Mouse (Mus musculus): ENCODE data around the gene Glipr2. TPM values are rescaled to one million over a fixed set of nuclear protein-coding genes. Genes with fewer than 3 reads are reported as not detected.

The Glipr2 gene
- total and polyA plus RNA-seq, 2 experiments, result 0.83 to 1.2 TPM

DNA sequence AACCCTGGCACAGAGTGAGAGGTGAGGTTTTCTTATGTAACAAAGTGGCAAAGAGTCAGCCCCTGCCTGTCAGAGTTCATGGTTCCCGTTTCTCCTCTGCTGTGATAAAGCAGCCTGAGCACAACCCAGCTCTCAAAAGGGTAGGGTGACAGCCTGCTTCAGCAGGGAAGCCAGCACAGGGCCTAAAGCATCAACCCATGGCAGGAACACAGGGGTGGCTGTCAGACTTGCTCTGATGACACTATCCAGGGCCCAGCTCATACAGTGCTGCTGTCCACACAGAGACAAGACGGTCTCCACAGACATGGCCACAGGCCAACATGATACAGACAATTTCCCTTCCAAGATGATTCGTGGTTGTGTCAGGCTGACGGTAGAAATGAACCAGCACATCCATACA, 25.3 kb upstream of the Glipr2 start:
- TF ChIP-seq POLR2A (IDR thresholded peaks at IDR 0.05; ENCODE audit: extremely low read depth, insufficient read depth, low read length) (no peak), CTCF (IDR thresholded peaks at IDR 0.05; ENCODE audit: low read depth, low read length) (no peak)
- Histone ChIP-seq H3K4me1 (ENCODE audit: control insufficient read depth, insufficient read depth, low read length) (peaks cover 3% of the 10 kb centered on the region; the same call in 1 of the 2 replicates), H3K79me2 (ENCODE audit: control insufficient read depth, insufficient read depth, low read length) (no peaks in the 10 kb centered on the region), H3K9ac (ENCODE audit: low read depth, low read length) (no peak overlapping the region), H3K36me3 (ENCODE audit: control insufficient read depth, insufficient read depth, low read length) (no peaks in the 10 kb centered on the region; the same call in 1 of the 2 replicates), H3K4me3 (ENCODE audit: insufficient read depth, low read depth, low read length) (no peak overlapping the region), H3K27ac (replicated peaks; ENCODE audit: insufficient read depth, low read depth, low read length) (no peak overlapping the region), H3K27me3 (ENCODE audit: control insufficient read depth, insufficient read depth, low read length) (no peaks in the 10 kb centered on the region)
- peak; percentile 22 for DNase-seq (ENCODE audit: extremely low read depth, low read depth, low spot score)
- 56% methylated on average over 4 of the region's 4 CpGs for whole genome bisulfite sequencing

DNA sequence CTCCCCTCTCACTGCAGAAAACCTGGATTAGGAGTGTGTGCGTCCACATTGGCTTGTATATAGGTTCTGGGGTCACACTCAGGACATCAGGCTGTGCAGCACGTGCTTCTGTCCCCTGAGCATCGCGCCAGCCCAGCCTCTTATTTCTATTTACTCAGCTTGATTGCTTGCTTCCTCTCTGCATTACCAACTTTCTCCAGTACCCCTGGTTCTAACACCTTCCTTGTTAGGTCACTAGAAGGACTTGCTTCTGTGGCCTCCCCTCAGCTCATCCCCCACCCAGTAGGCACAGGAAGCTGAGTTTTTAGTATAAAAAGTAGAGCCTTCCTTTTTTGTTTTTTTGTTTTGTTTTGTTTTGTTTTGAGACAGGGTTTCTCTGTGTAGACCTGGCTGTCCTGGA, 21.0 kb upstream of the Glipr2 start:
- TF ChIP-seq POLR2A (IDR thresholded peaks at IDR 0.05; ENCODE audit: extremely low read depth, insufficient read depth, low read length) (no peak), CTCF (IDR thresholded peaks at IDR 0.05; ENCODE audit: low read depth, low read length) (no peak)

DNA sequence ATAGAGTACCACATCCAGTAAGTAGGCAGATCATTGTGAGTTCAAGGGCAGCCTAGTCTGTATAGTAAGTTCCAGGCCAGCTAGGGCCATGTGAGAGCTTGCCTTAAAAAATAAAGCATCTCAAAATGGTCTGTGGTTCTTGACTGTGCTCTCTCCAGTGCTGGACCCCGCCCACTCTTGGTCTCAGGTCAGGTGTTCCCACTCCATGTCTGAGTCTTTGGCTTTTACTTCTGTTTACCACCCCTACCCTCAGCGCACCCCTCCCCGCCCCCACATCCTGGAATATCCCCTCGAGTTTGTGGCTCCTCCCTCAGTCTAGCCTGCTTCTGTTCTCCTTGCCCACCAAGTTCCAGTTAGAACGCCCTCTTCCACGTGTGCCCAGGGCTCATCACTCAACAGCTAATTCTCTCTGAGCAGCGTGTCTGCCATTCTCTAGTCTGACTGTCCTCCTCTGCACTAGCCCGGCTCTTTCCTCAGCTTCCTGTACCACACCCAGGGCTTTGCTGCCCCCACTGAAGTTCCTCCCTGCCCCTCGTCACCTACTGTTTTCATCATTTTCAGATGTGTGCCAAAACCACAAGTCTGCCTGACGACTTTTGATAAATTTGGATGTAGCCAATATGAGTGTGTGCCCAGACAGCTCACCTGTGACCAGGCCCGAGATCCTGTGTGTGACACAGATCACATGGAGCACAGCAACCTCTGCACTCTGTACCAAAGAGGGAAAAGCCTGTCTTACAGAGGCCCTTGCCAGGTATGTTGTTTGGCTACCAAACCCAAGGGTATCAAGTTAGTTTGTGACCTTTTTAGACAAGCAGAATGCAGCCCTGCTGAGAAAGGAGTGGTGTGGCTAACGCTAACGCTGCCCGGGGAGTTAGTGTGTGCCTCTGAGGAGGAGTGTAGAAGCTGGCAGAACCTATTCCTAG, 20.2 kb upstream of the Glipr2 start:
- peaks cover 2% of the 10 kb centered on the region; the same call in 1 of the 2 replicates for H3K4me1 ChIP-seq (ENCODE audit: control insufficient read depth, insufficient read depth, low read length)
- H3K79me2 ChIP-seq (ENCODE audit: control insufficient read depth, insufficient read depth, low read length), result no peaks in the 10 kb centered on the region
- DNase-seq (ENCODE audit: extremely low read depth, low read depth, low spot score), result no peak
- no peak overlapping the region for H3K4me3 ChIP-seq (ENCODE audit: insufficient read depth, low read depth, low read length)
- no peak overlapping the region for H3K9ac ChIP-seq (ENCODE audit: low read depth, low read length)
- H3K27ac ChIP-seq (replicated peaks; ENCODE audit: insufficient read depth, low read depth, low read length), result no peak overlapping the region
- H3K27me3 ChIP-seq (ENCODE audit: control insufficient read depth, insufficient read depth, low read length), result no peaks in the 10 kb centered on the region
- TF ChIP-seq CTCF (IDR thresholded peaks at IDR 0.05; ENCODE audit: low read depth, low read length) (no peak), POLR2A (IDR thresholded peaks at IDR 0.05; ENCODE audit: extremely low read depth, insufficient read depth, low read length) (no peak)
- H3K36me3 ChIP-seq (ENCODE audit: control insufficient read depth, insufficient read depth, low read length), result no peaks in the 10 kb centered on the region
- 83% methylated on average over 14 of the region's 14 CpGs for WGBS

More for the DNA sequence above, 21.0 kb upstream of the Glipr2 start:
- DNase-seq (ENCODE audit: extremely low read depth, low read depth, low spot score), result no peak
- Histone ChIP-seq H3K27ac (replicated peaks; ENCODE audit: insufficient read depth, low read depth, low read length) (no peak overlapping the region), H3K27me3 (ENCODE audit: control insufficient read depth, insufficient read depth, low read length) (no peaks in the 10 kb centered on the region), H3K36me3 (ENCODE audit: control insufficient read depth, insufficient read depth, low read length) (no peaks in the 10 kb centered on the region), H3K79me2 (ENCODE audit: control insufficient read depth, insufficient read depth, low read length) (no peaks in the 10 kb centered on the region), H3K4me1 (ENCODE audit: control insufficient read depth, insufficient read depth, low read length) (peaks cover 3% of the 10 kb centered on the region; the same call in 1 of the 2 replicates), H3K9ac (ENCODE audit: low read depth, low read length) (no peak overlapping the region), H3K4me3 (ENCODE audit: insufficient read depth, low read depth, low read length) (no peak overlapping the region)
- 88% methylated on average over 4 of the region's 4 CpGs for WGBS

DNA sequence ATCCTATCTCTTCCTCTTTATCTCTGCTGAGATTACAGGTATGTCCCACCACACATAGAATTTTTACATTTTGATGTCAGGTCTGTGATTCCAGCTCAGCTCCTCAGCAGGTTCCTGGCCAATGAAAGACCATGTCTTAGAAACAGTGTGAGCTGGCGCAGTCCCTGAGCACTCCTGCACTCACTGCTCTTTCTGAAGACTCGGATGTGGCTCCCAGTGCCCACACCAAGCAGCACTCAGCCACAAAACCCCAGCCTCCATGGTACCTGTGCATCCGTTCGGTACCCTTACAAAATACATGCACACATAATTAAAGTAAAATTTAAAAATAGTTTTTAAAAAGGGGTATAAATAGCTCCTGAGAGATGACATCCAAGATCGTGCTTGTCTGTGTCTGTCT, 15.9 kb upstream of the Glipr2 start:
- DNase-seq (ENCODE audit: extremely low read depth, low read depth, low spot score), result no peak
- H3K27me3 ChIP-seq (ENCODE audit: control insufficient read depth, insufficient read depth, low read length), result no peaks in the 10 kb centered on the region
- no peak overlapping the region for H3K9ac ChIP-seq (ENCODE audit: low read depth, low read length)
- 92% methylated on average over 5 of the region's 5 CpGs for WGBS
- no peak overlapping the region for H3K4me3 ChIP-seq (ENCODE audit: insufficient read depth, low read depth, low read length)
- no peak overlapping the region for H3K27ac ChIP-seq (replicated peaks; ENCODE audit: insufficient read depth, low read depth, low read length)
- no peak for TF ChIP-seq POLR2A (IDR thresholded peaks at IDR 0.05; ENCODE audit: extremely low read depth, insufficient read depth, low read length)
- TF ChIP-seq CTCF (IDR thresholded peaks at IDR 0.05; ENCODE audit: low read depth, low read length), result no peak
- H3K79me2 ChIP-seq (ENCODE audit: control insufficient read depth, insufficient read depth, low read length), result no peaks in the 10 kb centered on the region
- H3K36me3 ChIP-seq (ENCODE audit: control insufficient read depth, insufficient read depth, low read length), result no peaks in the 10 kb centered on the region
- H3K4me1 ChIP-seq (ENCODE audit: control insufficient read depth, insufficient read depth, low read length), result no peaks in the 10 kb centered on the region

DNA sequence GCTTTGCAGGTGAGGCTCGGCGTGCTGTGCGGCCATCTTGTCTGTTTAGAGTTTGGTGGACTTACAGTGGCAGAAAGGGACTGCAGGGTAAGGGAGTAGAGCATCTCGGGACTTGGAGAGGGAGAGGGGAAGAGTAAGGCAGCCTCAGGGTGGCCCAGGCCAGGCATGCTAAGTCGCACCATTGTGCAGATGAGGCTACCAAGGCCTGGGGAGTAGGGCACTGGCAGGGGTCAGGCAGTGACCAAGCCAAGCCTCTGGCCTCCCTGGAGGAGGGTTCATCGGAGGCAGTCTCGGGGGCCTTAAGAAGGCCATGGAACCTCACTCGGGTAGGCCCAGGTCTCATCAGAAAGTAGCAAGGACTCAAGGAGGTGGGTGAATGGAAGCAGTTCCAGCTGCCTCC, 14.8 kb upstream of the Glipr2 start:
- H3K79me2 ChIP-seq (ENCODE audit: control insufficient read depth, insufficient read depth, low read length), result no peaks in the 10 kb centered on the region
- no peak for TF ChIP-seq POLR2A (IDR thresholded peaks at IDR 0.05; ENCODE audit: extremely low read depth, insufficient read depth, low read length)
- no peak for TF ChIP-seq CTCF (IDR thresholded peaks at IDR 0.05; ENCODE audit: low read depth, low read length)
- no peak for DNase-seq (ENCODE audit: extremely low read depth, low read depth, low spot score)
- no peaks in the 10 kb centered on the region for H3K36me3 ChIP-seq (ENCODE audit: control insufficient read depth, insufficient read depth, low read length)
- no peak overlapping the region for H3K27ac ChIP-seq (replicated peaks; ENCODE audit: insufficient read depth, low read depth, low read length)
- H3K4me3 ChIP-seq (ENCODE audit: insufficient read depth, low read depth, low read length), result no peak overlapping the region
- H3K4me1 ChIP-seq (ENCODE audit: control insufficient read depth, insufficient read depth, low read length), result no peaks in the 10 kb centered on the region
- H3K27me3 ChIP-seq (ENCODE audit: control insufficient read depth, insufficient read depth, low read length), result no peaks in the 10 kb centered on the region
- WGBS, result 96% methylated on average over 8 of the region's 8 CpGs
- no peak overlapping the region for H3K9ac ChIP-seq (ENCODE audit: low read depth, low read length)

DNA sequence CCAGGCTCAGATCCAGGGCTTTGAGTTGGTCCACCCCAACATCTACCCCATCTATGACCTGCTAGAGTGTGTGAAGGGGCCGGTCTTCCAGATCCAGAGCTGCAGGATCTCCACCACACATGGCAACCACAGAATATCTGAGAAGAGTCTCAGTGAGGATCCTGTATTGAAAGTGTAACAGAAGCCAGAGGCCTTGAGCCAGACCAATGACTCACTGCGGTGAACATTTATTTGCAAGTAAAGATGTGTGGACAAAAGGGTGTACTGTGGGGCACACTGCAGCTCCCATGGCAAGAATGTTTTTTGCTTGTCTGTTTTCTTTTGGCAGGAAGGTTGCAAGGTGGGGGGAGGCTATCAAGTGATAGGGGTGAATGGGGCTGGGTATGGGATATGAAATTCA, 9.6 kb upstream of the Glipr2 start:
- H3K4me3 ChIP-seq (ENCODE audit: insufficient read depth, low read depth, low read length), result no peak overlapping the region
- no peaks in the 10 kb centered on the region for H3K4me1 ChIP-seq (ENCODE audit: control insufficient read depth, insufficient read depth, low read length)
- DNase-seq (ENCODE audit: extremely low read depth, low read depth, low spot score), result no peak
- no peak overlapping the region for H3K27ac ChIP-seq (replicated peaks; ENCODE audit: insufficient read depth, low read depth, low read length)
- 93% methylated on average over 2 of the region's 2 CpGs for WGBS
- no peak overlapping the region for H3K9ac ChIP-seq (ENCODE audit: low read depth, low read length)
- no peaks in the 10 kb centered on the region for H3K27me3 ChIP-seq (ENCODE audit: control insufficient read depth, insufficient read depth, low read length)
- no peaks in the 10 kb centered on the region for H3K79me2 ChIP-seq (ENCODE audit: control insufficient read depth, insufficient read depth, low read length)
- TF ChIP-seq CTCF (IDR thresholded peaks at IDR 0.05; ENCODE audit: low read depth, low read length) (no peak), POLR2A (IDR thresholded peaks at IDR 0.05; ENCODE audit: extremely low read depth, insufficient read depth, low read length) (no peak)
- H3K36me3 ChIP-seq (ENCODE audit: control insufficient read depth, insufficient read depth, low read length), result no peaks in the 10 kb centered on the region
